Mouse (Mus musculus) lung, adult 18-20 months (tissue): ENCODE measurements around the gene Gm7978.
"Not testable (repeated sequence)": the region's sequence is repeated elsewhere in the genome, so short reads cannot be mapped to it uniquely, and the experiment has no call there.

ENCODE experiments used
- DNase-seq, 2 experiments: peaks; one replicate each; pipeline ENCODE4 v3.0.0; 2022; ENCODE audit warnings: mixed read lengths in 2 of 2

Gm7978 gene

DNA sequence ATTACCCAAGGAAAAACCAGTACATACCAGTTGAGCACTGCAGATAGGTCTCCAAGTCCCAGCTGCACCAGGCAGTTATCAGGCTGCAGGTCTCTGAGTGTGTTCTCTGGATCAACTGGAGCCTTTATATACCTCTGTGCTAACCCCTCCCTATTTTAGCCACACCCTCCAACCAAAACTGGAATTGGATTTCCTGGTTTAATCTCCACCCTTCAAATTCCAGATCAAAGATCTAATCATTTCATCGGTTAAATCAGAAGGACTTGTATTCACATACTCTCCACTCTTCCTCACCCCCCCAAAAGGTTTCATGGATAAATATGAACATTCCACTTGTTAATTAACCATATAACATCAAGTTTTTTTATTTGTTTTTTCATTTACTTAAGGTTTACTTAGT lies at the start of gene Gm7978:
TSS of gene Gm7978 (minus strand) at position 101 of the 400 bp plus-strand sequence.
- not testable (repeated sequence) for DNase-seq

DNA sequence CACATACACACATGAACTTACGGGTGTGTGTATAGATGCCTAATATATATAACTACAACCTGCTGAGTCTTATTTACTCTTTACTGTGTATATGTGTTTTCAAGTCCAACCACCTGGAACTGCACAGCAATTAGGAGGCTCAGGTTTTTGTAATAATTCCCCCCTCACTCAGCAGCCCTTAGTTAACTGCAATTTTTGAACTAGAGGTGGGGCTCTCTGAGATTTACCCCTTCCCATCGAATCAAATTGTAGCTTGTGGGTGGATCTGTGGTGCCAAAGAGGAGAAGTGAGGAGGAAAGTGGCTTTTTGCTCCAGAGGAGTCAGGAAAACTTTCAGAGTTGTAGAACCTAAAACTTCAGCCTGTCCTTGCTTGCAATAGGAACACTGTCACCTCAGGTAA lies 39.7 kb upstream of the Gm7978 start, which contains the start of gene E330014E10Rik:
TSS of gene E330014E10Rik (plus strand) at position 301 of the 400 bp plus-strand sequence.
- DNase-seq: not testable (repeated sequence)

DNA sequence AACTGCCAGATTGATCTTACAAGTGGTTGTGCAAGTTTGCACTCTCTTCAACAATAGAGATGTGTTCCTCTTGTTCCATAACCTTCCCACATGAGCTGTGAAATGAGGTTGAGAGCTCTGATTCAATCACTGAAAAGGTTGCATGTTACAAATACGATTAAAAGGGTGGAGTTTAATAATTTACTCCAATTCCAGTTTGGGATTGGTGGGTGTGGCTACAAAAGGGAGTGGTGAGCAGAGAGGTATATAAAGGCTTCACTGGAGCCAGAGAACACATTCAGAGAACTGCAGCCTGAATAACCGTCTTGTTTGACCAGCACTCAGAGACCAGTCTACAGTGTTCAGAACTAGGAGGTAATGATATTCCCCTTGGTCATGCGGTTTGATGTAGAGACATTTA lies 5.7 kb upstream of the Gm7978 start, which contains the start of gene Gm7982:
TSS of gene Gm7982 (plus strand) at position 301 of the 400 bp plus-strand sequence.
- not testable (repeated sequence) for DNase-seq
